Mouse (Mus musculus): ENCODE measurements around the gene 1500009C09Rik. TPM values are rescaled to one million over a fixed set of nuclear protein-coding genes. Genes with fewer than 3 reads are reported as not detected.

The 1500009C09Rik gene
- polyA plus RNA-seq, 1 experiment from 2014 or later: 13.3 TPM

DNA sequence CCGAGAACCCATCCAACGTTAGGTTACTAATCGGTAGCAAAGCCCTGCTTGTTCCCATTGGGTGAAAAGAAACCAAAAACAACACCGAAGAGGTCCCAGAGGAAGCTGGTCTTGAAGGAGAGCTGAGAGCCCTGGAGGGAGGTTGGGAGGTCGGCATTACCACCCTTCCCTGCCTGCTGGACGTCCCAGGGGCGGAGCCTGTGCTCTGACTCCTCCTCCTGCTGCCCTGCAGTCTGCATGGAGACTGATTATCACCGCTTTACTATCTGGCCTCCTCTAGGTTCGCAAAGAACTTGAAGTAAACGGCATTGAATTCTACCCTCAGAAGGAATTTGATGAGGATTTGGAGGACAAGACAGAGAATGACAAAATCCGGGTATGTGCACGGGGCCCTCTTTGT, 34.0 kb downstream of the 1500009C09Rik start:
- WGBS: 69% methylated on average over 12 of the region's 12 CpGs
- H3K4me2 ChIP-seq (ENCODE audit: low read depth, low read length): no peak overlapping the region
- H3K27me3 ChIP-seq (ENCODE audit: control insufficient read depth, insufficient read depth, low read length): no peaks in the 10 kb centered on the region
- H3K36me3 ChIP-seq (ENCODE audit: control insufficient read depth, insufficient read depth, low read length): peaks cover 85% of the 10 kb centered on the region
- no peaks in the 10 kb centered on the region for H3K4me1 ChIP-seq (ENCODE audit: control insufficient read depth, insufficient read depth, low read length)
- no peak overlapping the region for H3K27ac ChIP-seq (ENCODE audit: low read depth, low read length)
- no peak overlapping the region for H3K4me3 ChIP-seq (ENCODE audit: low read depth, low read length)
- no peaks in the 10 kb centered on the region for H3K9me3 ChIP-seq (ENCODE audit: control insufficient read depth, low read length)
- H3K9ac ChIP-seq (replicated peaks; ENCODE audit: low read depth, low read length): no peak overlapping the region
- no peak for ATAC-seq (ENCODE audit: low read depth)

DNA sequence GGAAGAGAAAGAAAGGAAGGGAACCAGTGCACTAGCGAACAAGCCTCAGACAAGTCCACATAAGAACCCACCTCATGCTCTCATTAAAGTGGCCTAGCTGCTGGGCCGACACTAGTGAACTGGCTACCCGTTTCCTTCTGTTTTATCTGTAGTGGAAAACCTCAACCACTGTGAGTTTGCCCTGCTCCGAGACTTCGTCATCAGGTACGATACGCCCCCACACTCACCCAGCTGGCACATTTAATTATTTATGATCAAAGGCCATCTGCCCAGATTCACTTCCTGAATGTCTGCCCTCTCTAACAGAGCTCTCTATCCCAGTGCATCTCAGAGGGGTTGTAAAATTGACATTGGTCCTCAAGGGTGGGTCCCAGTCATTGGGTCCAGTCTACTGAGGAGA, 38.1 kb downstream of the 1500009C09Rik start:
- Histone ChIP-seq H3K4me1 (ENCODE audit: control insufficient read depth, insufficient read depth, low read length) (peaks cover 14% of the 10 kb centered on the region), H3K9ac (replicated peaks; ENCODE audit: low read depth, low read length) (no peak overlapping the region), H3K27me3 (ENCODE audit: control insufficient read depth, insufficient read depth, low read length) (no peaks in the 10 kb centered on the region), H3K4me3 (ENCODE audit: low read depth, low read length) (no peak overlapping the region), H3K36me3 (ENCODE audit: control insufficient read depth, insufficient read depth, low read length) (peaks cover 57% of the 10 kb centered on the region), H3K9me3 (ENCODE audit: control insufficient read depth, low read length) (no peaks in the 10 kb centered on the region), H3K4me2 (ENCODE audit: low read depth, low read length) (no peak overlapping the region), H3K27ac (ENCODE audit: low read depth, low read length) (no peak overlapping the region)
- no peak for ATAC-seq (ENCODE audit: low read depth)
- 71% methylated on average over 7 of the region's 7 CpGs for WGBS

DNA sequence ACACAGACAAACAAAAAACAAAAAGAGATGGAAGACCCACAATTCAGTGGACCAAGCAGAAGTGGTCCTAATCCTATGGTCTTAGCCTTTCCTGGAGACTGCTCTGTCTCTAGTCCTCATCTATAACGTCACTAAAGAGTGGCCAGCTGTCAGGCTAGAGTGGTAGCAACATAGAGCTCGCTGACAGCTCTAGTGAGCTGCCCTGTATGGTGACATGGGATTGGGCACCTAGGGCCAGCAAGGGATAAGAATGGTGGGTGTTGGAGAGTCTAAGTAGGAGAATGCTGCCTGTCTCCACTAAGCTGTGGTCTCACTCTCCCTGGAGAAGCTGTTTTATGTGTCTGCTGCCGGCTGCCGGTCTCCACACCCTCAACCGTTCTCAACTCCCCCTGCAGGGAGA, 40.7 kb downstream of the 1500009C09Rik start:
- no peak overlapping the region for H3K9ac ChIP-seq (replicated peaks; ENCODE audit: low read depth, low read length)

DNA sequence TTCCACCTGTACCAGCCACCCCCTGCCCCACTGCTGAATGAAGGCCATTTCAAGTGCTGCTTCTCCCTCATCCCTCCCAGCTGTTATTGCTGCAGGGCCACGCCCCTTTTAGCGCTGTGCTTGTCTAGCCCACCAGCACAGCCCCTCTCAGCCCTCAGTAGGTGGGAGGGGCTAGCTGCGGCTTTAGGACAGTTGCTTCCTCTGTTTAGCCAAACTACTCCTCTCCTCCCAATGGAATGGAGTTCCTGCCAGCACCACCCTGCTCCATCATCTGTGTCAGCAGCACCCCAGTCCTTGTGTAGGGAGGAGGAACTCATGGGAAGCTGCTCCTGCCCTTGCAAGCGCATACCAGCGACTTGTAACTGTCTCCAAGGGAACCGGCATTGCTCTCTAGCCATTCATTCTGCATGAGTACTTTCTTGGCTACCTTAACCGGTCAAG, 41.1 kb downstream of the 1500009C09Rik start:
- Histone ChIP-seq H3K36me3 (ENCODE audit: control insufficient read depth, insufficient read depth, low read length) (peaks cover 31% of the 10 kb centered on the region), H3K4me2 (ENCODE audit: low read depth, low read length) (0 out of 2 replicates have a peak overlapping the region, but pooled peaks have one; percentile 7), H3K27ac (ENCODE audit: low read depth, low read length) (peak overlapping the region; percentile 60), H3K9ac (replicated peaks; ENCODE audit: low read depth, low read length) (no peak overlapping the region), H3K4me1 (ENCODE audit: control insufficient read depth, insufficient read depth, low read length) (peaks cover 14% of the 10 kb centered on the region), H3K4me3 (ENCODE audit: low read depth, low read length) (no peak overlapping the region), H3K27me3 (ENCODE audit: control insufficient read depth, insufficient read depth, low read length) (no peaks in the 10 kb centered on the region), H3K9me3 (ENCODE audit: control insufficient read depth, low read length) (no peaks in the 10 kb centered on the region)
- 2% methylated on average over 7 of the region's 7 CpGs for WGBS
- ATAC-seq (ENCODE audit: low read depth): peak; percentile 83

More for the DNA sequence above, 40.7 kb downstream of the 1500009C09Rik start:
- Histone ChIP-seq H3K36me3 (ENCODE audit: control insufficient read depth, insufficient read depth, low read length) (peaks cover 33% of the 10 kb centered on the region), H3K4me2 (ENCODE audit: low read depth, low read length) (0 out of 2 replicates have a peak overlapping the region, but pooled peaks have one; percentile 7), H3K4me3 (ENCODE audit: low read depth, low read length) (no peak overlapping the region), H3K27ac (ENCODE audit: low read depth, low read length) (peak overlapping the region; percentile 60), H3K9me3 (ENCODE audit: control insufficient read depth, low read length) (no peaks in the 10 kb centered on the region), H3K4me1 (ENCODE audit: control insufficient read depth, insufficient read depth, low read length) (peaks cover 14% of the 10 kb centered on the region), H3K27me3 (ENCODE audit: control insufficient read depth, insufficient read depth, low read length) (no peaks in the 10 kb centered on the region)
- peak; percentile 45 for ATAC-seq (ENCODE audit: low read depth)
- WGBS: 13% methylated on average over 3 of the region's 5 CpGs

DNA sequence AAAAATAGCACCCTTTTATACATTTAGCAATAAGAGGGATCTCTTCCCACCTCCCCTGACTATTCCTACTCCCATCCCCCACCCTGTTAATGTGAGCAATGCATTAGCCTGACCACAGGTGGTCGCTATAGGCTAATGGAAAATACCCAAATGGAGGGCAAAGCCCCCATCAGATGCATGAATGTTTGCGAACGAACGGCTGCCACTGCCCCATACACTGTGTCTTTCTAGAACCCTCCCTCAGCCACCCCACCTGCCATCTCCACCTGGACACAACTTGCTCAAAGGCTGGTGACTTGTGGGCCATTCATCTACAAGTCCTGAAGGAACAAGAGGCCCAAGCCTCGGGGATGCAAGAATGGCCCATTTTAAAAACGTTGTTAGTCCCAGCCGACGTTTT, 41.9 kb downstream of the 1500009C09Rik start:
- Histone ChIP-seq H3K4me3 (ENCODE audit: low read depth, low read length) (no peak overlapping the region), H3K4me2 (ENCODE audit: low read depth, low read length) (no peak overlapping the region)
- ATAC-seq (ENCODE audit: low read depth): peak; percentile 32; the same call in 1 of the 2 replicates

DNA sequence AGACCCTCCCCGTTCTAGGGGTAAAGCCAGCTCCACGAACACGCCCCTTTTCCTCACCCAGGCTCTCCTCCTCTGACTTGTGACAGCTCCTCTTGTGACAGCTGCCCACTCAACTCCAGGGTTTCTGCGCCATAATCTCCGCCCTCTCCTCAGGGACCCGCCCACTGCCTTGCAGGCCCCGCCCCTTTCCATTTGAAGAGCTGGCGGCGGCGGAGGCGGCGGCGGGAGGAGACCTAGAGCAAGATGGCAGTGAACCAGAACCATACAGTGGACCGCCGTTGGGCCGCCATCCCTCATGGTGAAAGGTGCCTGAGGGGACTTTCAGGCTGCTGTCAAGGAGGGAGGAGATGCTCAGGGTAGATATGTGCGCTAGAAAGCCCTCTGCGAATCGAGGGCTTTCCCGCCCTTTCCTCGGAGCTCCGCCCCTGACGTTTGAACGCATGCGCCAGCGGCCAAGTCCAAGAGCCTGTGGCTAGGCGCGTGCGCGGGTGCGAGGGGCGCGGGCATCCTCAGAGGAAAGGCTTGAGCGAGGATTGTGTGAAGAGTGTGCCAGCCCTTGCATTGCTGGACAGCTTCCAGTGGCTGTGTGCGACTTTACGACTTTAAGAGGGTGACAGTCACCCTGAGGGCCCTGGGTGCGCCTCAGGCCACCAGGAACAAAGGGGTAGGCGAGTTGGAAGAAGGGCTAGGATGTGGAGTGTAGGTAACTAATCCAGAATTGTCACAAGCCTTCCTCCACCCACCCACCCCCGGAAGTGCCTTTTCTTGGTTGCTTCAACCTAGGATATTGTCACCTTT, 46.8 kb downstream of the 1500009C09Rik start, which contains the start of gene Wbp2nl:
Wbp2nl (plus strand) TSS at position 191 of the 798 bp plus-strand sequence.
- 57% methylated on average over 39 of the region's 39 CpGs for WGBS
- H3K9ac ChIP-seq (replicated peaks; ENCODE audit: low read depth, low read length): no peak within 1 kb of the TSS
- H3K4me2 ChIP-seq (ENCODE audit: low read depth, low read length): no peak within 1 kb of the TSS
- H3K4me3 ChIP-seq (ENCODE audit: low read depth, low read length): no peak within 1 kb of the TSS
- H3K36me3 ChIP-seq (ENCODE audit: control insufficient read depth, insufficient read depth, low read length): no peaks in the 10 kb centered on the region
- ATAC-seq (ENCODE audit: low read depth): no peak
- no peaks in the 10 kb centered on the region for H3K9me3 ChIP-seq (ENCODE audit: control insufficient read depth, low read length)
- no peaks in the 10 kb centered on the region for H3K27me3 ChIP-seq (ENCODE audit: control insufficient read depth, insufficient read depth, low read length)
- no peak within 1 kb of the TSS for H3K27ac ChIP-seq (ENCODE audit: low read depth, low read length)
- peaks cover 4% of the 10 kb centered on the region; the same call in 1 of the 2 replicates for H3K4me1 ChIP-seq (ENCODE audit: control insufficient read depth, insufficient read depth, low read length)

More for the DNA sequence above, 41.9 kb downstream of the 1500009C09Rik start:
- H3K27ac ChIP-seq (ENCODE audit: low read depth, low read length): peak overlapping the region; percentile 60
- peaks cover 14% of the 10 kb centered on the region for H3K4me1 ChIP-seq (ENCODE audit: control insufficient read depth, insufficient read depth, low read length)
- H3K9ac ChIP-seq (replicated peaks; ENCODE audit: low read depth, low read length): no peak overlapping the region
- H3K9me3 ChIP-seq (ENCODE audit: control insufficient read depth, low read length): no peaks in the 10 kb centered on the region
- 40% methylated on average over 8 of the region's 8 CpGs for WGBS
- peaks cover 23% of the 10 kb centered on the region for H3K36me3 ChIP-seq (ENCODE audit: control insufficient read depth, insufficient read depth, low read length)
- H3K27me3 ChIP-seq (ENCODE audit: control insufficient read depth, insufficient read depth, low read length): no peaks in the 10 kb centered on the region

DNA sequence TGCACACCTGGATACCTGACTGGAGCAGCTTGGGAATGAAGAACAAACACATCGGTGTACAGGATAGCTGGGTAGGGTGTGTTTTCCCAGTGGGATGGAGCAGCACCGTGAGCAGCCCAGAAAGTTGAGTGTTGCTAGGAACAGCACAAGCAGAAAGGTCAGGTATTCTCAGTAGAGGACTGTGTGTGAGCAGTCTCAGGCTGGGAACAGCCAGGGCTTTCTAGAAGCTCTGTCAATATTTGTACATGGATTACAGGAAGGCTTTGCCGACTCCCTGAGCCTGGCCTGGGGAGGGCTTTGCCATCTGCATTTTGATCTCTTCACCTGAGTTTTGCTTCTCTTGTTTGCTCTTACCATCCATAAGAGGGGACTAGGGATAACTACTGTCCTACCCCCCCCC, 54.9 kb downstream of the 1500009C09Rik start:
- no peak overlapping the region for H3K4me3 ChIP-seq (ENCODE audit: low read depth, low read length)
- 83% methylated on average over 3 of the region's 3 CpGs for WGBS
- no peak for ATAC-seq (ENCODE audit: low read depth)
- no peaks in the 10 kb centered on the region for H3K9me3 ChIP-seq (ENCODE audit: control insufficient read depth, low read length)
- no peaks in the 10 kb centered on the region for H3K36me3 ChIP-seq (ENCODE audit: control insufficient read depth, insufficient read depth, low read length)
- no peaks in the 10 kb centered on the region for H3K4me1 ChIP-seq (ENCODE audit: control insufficient read depth, insufficient read depth, low read length)
- no peaks in the 10 kb centered on the region for H3K27me3 ChIP-seq (ENCODE audit: control insufficient read depth, insufficient read depth, low read length)
- no peak overlapping the region for H3K4me2 ChIP-seq (ENCODE audit: low read depth, low read length)
- no peak overlapping the region for H3K9ac ChIP-seq (replicated peaks; ENCODE audit: low read depth, low read length)
- no peak overlapping the region for H3K27ac ChIP-seq (ENCODE audit: low read depth, low read length)

DNA sequence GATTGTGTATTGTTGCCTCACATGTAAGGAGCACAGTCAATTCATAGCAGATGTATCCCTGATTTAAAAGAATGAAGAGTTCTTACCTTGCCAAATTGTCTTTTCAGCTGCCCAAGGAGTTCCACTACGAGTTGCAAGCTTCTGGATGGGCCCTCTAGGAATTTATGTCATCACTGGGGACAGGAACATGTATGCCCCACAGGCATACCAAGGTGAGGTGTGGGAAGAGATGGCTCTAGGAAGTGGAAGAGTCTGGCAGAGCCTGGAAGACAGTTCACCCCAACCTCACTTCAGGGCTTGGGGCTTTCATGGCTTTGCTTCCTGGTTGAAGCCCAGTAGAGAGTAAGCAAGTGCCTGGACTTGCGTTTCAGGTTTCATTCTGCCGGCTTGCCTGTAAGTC, 56.2 kb downstream of the 1500009C09Rik start:
- Histone ChIP-seq H3K36me3 (ENCODE audit: control insufficient read depth, insufficient read depth, low read length) (no peaks in the 10 kb centered on the region), H3K4me1 (ENCODE audit: control insufficient read depth, insufficient read depth, low read length) (no peaks in the 10 kb centered on the region), H3K27me3 (ENCODE audit: control insufficient read depth, insufficient read depth, low read length) (no peaks in the 10 kb centered on the region), H3K4me3 (ENCODE audit: low read depth, low read length) (no peak overlapping the region), H3K4me2 (ENCODE audit: low read depth, low read length) (no peak overlapping the region), H3K9me3 (ENCODE audit: control insufficient read depth, low read length) (no peaks in the 10 kb centered on the region), H3K9ac (replicated peaks; ENCODE audit: low read depth, low read length) (no peak overlapping the region), H3K27ac (ENCODE audit: low read depth, low read length) (no peak overlapping the region)
- no peak for ATAC-seq (ENCODE audit: low read depth)
- WGBS: 80% methylated on average over 3 of the region's 3 CpGs
